Mouse (Mus musculus) limb, embryonic 15.5 days (tissue): Measurements from ENCODE around the gene Gm20388. TPM values are rescaled to one million over a fixed set of nuclear protein-coding genes. Genes with fewer than 3 reads are reported as not detected.

Experiments used
- ATAC-seq: fragments of 200-750 bp; cut with Nextera tagmentation; 2 replicates; pipeline ENCODE4 v1.8.0; 2017; ENCODE audit warnings: low read depth, moderate TSS enrichment; ENCODE audit not compliant: insufficient number of reproducible peaks, low FRiP score, low TSS enrichment
- H3K27ac ChIP-seq: fragments of 300-500 bp; sonication (generic); 2 replicates; pipeline ENCODE4 v1.5.1; 2015; ENCODE audit warnings: moderate library complexity, mild to moderate bottlenecking, inconsistent platforms
- H3K27me3 ChIP-seq: fragments of 300-500 bp; sonication (generic); 2 replicates; pipeline ENCODE4 v1.6.1; 2015; ENCODE audit warnings: inconsistent platforms
- H3K36me3 ChIP-seq: fragments of 300-500 bp; sonication (generic); 2 replicates; pipeline ENCODE4 v1.6.1; 2015; ENCODE audit warnings: inconsistent platforms
- H3K4me1 ChIP-seq: fragments of 300-500 bp; sonication (generic); 2 replicates; pipeline ENCODE4 v1.6.1; 2015; ENCODE audit warnings: inconsistent platforms
- H3K4me2 ChIP-seq: fragments of 300-500 bp; sonication (generic); 2 replicates; pipeline ENCODE4 v1.6.1; 2015; ENCODE audit warnings: mild to moderate bottlenecking, inconsistent platforms
- H3K4me3 ChIP-seq: fragments of 300-500 bp; sonication (generic); 2 replicates; pipeline ENCODE4 v1.5.1; 2015; ENCODE audit warnings: mild to moderate bottlenecking, inconsistent platforms
- H3K9ac ChIP-seq: fragments of 300-500 bp; sonication (generic); 2 replicates; pipeline ENCODE4 v1.6.1; 2015; ENCODE audit warnings: inconsistent platforms
- H3K9me3 ChIP-seq: fragments of 300-500 bp; sonication (generic); 2 replicates; pipeline ENCODE4 v1.6.1; 2016; ENCODE audit warnings: inconsistent platforms
- WGBS: fragments of 180-500 bp; shearing (Covaris S2); methylation state at CpG from one replicate; pipeline ENCODE4 v1.1.7; 2015; 5-methylcytosine and 5-hydroxymethylcytosine counted together
- polyA plus RNA-seq: library from polyadenylated mRNA; unstranded; fragments of >200 nt; fragmentation: Nextera tagmentation; extraction: Ambion mirVana; gene quantifications from 2 replicates; pipeline ENCODE4 v1.2.1, GENCODE M21; 2015

The Gm20388 gene
- polyA plus RNA-seq, 1 experiment from 2014 or later, result 4.9 TPM

- peaks cover 12% of the 10 kb centered on the region; the same call in 1 of the 2 replicates for H3K27me3 ChIP-seq
- H3K4me1 ChIP-seq, result peaks cover 10% of the 10 kb centered on the region
- ATAC-seq, result no peak
- no peak overlapping the region for H3K9ac ChIP-seq
- H3K27ac ChIP-seq, result no peak overlapping the region
- WGBS, result 26% methylated on average over 15 of the region's 15 CpGs
- no peak overlapping the region for H3K4me2 ChIP-seq
- H3K9me3 ChIP-seq, result no peaks in the 10 kb centered on the region
- H3K4me3 ChIP-seq, result no peak overlapping the region
- no peaks in the 10 kb centered on the region for H3K36me3 ChIP-seq
Measured at GRCm38 (mm10) chr8:122349357-122350297, 2439.0 kb downstream of the Gm20388 start.

- Histone ChIP-seq H3K27me3 (0 out of 2 replicates have a peak, but pooled peaks cover 8% of the 10 kb centered on the region), H3K4me3 (no peak overlapping the region), H3K9ac (no peak overlapping the region), H3K4me2 (no peak overlapping the region), H3K9me3 (no peaks in the 10 kb centered on the region), H3K27ac (no peak overlapping the region), H3K4me1 (peaks cover 5% of the 10 kb centered on the region; the same call in 1 of the 2 replicates), H3K36me3 (no peaks in the 10 kb centered on the region)
- 37% methylated on average over 11 of the region's 11 CpGs for WGBS
- ATAC-seq, result no peak
Measured at GRCm38 (mm10) chr8:122350309-122351089, 2439.9 kb downstream of the Gm20388 start.

- no peaks in the 10 kb centered on the region for H3K9me3 ChIP-seq
- peak overlapping the region; percentile 63 for H3K27ac ChIP-seq
- no peak overlapping the region for H3K4me2 ChIP-seq
- WGBS, result 87% methylated on average over 8 of the region's 8 CpGs
- no peak overlapping the region for H3K9ac ChIP-seq
- H3K27me3 ChIP-seq, result peaks cover 28% of the 10 kb centered on the region; the same call in 1 of the 2 replicates
- ATAC-seq, result no peak
- peaks cover 10% of the 10 kb centered on the region; the same call in 1 of the 2 replicates for H3K4me1 ChIP-seq
- no peak overlapping the region for H3K4me3 ChIP-seq
- H3K36me3 ChIP-seq, result no peaks in the 10 kb centered on the region
Measured at GRCm38 (mm10) chr8:122354157-122354556, 2443.5 kb downstream of the Gm20388 start.

GRCm38 (mm10) chr8:122355642-122356606 lies 2445.3 kb downstream of the Gm20388 start:
- no peaks in the 10 kb centered on the region for H3K36me3 ChIP-seq
- H3K9ac ChIP-seq, result no peak overlapping the region
- peaks cover 28% of the 10 kb centered on the region; the same call in 1 of the 2 replicates for H3K27me3 ChIP-seq
- no peak for ATAC-seq
- H3K4me3 ChIP-seq, result no peak overlapping the region
- H3K4me2 ChIP-seq, result no peak overlapping the region
- 63% methylated on average over 9 of the region's 9 CpGs for WGBS
- H3K4me1 ChIP-seq, result peaks cover 7% of the 10 kb centered on the region; the same call in 1 of the 2 replicates
- no peak overlapping the region for H3K27ac ChIP-seq
- H3K9me3 ChIP-seq, result no peaks in the 10 kb centered on the region

- H3K4me3 ChIP-seq, result no peak overlapping the region
- H3K36me3 ChIP-seq, result no peaks in the 10 kb centered on the region
- no peak overlapping the region for H3K9ac ChIP-seq
- ATAC-seq, result no peak
- peaks cover 14% of the 10 kb centered on the region for H3K4me1 ChIP-seq
- peaks cover 25% of the 10 kb centered on the region; the same call in 1 of the 2 replicates for H3K27me3 ChIP-seq
- no peak overlapping the region for H3K27ac ChIP-seq
- WGBS, result 56% methylated on average over 11 of the region's 11 CpGs
- no peak overlapping the region for H3K4me2 ChIP-seq
- no peaks in the 10 kb centered on the region for H3K9me3 ChIP-seq
Measured at GRCm38 (mm10) chr8:122357202-122357601, 2446.6 kb downstream of the Gm20388 start.

GRCm38 (mm10) chr8:122357641-122358040 lies 2447.0 kb downstream of the Gm20388 start:
- Histone ChIP-seq H3K4me1 (peaks cover 19% of the 10 kb centered on the region), H3K9ac (no peak overlapping the region), H3K9me3 (no peaks in the 10 kb centered on the region), H3K27ac (no peak overlapping the region), H3K4me3 (no peak overlapping the region), H3K27me3 (peaks cover 25% of the 10 kb centered on the region; the same call in 1 of the 2 replicates), H3K36me3 (no peaks in the 10 kb centered on the region), H3K4me2 (no peak overlapping the region)
- ATAC-seq, result no peak
- 85% methylated on average over 5 of the region's 5 CpGs for WGBS

GRCm38 (mm10) chr8:122359111-122359775 lies 2448.6 kb downstream of the Gm20388 start:
- Histone ChIP-seq H3K9ac (no peak overlapping the region), H3K4me1 (peaks cover 23% of the 10 kb centered on the region), H3K4me3 (no peak overlapping the region), H3K27me3 (peaks cover 28% of the 10 kb centered on the region; the same call in 1 of the 2 replicates), H3K36me3 (no peaks in the 10 kb centered on the region), H3K9me3 (no peaks in the 10 kb centered on the region), H3K4me2 (no peak overlapping the region), H3K27ac (no peak overlapping the region)
- WGBS, result 84% methylated on average over 15 of the region's 15 CpGs
- ATAC-seq, result no peak

GRCm38 (mm10) chr8:122360696-122361416 lies 2450.2 kb downstream of the Gm20388 start, which contains the start of gene Trhr2:
Gene Trhr2, minus strand, starts transcription at chr8:122360746.
- Histone ChIP-seq H3K4me2 (no peak within 1 kb of the TSS), H3K36me3 (no peaks in the 10 kb centered on the region), H3K27ac (no peak within 1 kb of the TSS), H3K9ac (no peak within 1 kb of the TSS), H3K9me3 (no peaks in the 10 kb centered on the region), H3K27me3 (peaks cover 30% of the 10 kb centered on the region; the same call in 1 of the 2 replicates), H3K4me3 (no peak within 1 kb of the TSS), H3K4me1 (peaks cover 18% of the 10 kb centered on the region)
- ATAC-seq, result no peak
- WGBS, result 73% methylated on average over 7 of the region's 7 CpGs

GRCm38 (mm10) chr8:122362271-122362670 lies 2451.6 kb downstream of the Gm20388 start:
- ATAC-seq, result peak; percentile 53; the same call in 1 of the 2 replicates

GRCm38 (mm10) chr8:122362967-122363366 lies 2452.3 kb downstream of the Gm20388 start:
- WGBS, result 32% methylated on average over 7 of the region's 8 CpGs
- Histone ChIP-seq H3K4me2 (no peak overlapping the region), H3K4me3 (no peak overlapping the region), H3K4me1 (peaks cover 16% of the 10 kb centered on the region), H3K27ac (no peak overlapping the region), H3K27me3 (peaks cover 16% of the 10 kb centered on the region; the same call in 1 of the 2 replicates), H3K36me3 (no peaks in the 10 kb centered on the region), H3K9ac (no peak overlapping the region), H3K9me3 (no peaks in the 10 kb centered on the region)
- ATAC-seq, result no peak

More at GRCm38 (mm10) chr8:122362271-122362670, 2451.6 kb downstream of the Gm20388 start:
- Histone ChIP-seq H3K27me3 (peaks cover 21% of the 10 kb centered on the region; the same call in 1 of the 2 replicates), H3K4me3 (no peak overlapping the region), H3K9ac (no peak overlapping the region), H3K27ac (no peak overlapping the region), H3K9me3 (no peaks in the 10 kb centered on the region), H3K4me1 (peaks cover 16% of the 10 kb centered on the region), H3K4me2 (no peak overlapping the region), H3K36me3 (no peaks in the 10 kb centered on the region)
- 27% methylated on average over 5 of the region's 5 CpGs for WGBS
